Mouse (Mus musculus) kidney, embryonic 16.5 days (tissue): ENCODE measurements around the gene Ppp1r3d. TPM values are rescaled to one million over a fixed set of nuclear protein-coding genes. Genes with fewer than 3 reads are reported as not detected.

Experiments used
- ATAC-seq: fragments of 200-750 bp; cut with Nextera tagmentation; 2 replicates; pipeline ENCODE4 v1.8.0; 2017; ENCODE audit warnings: moderate TSS enrichment; ENCODE audit not compliant: low FRiP score, low TSS enrichment
- H3K27ac ChIP-seq: fragments of 300-500 bp; sonication (generic); 2 replicates; pipeline ENCODE4 v1.5.1; 2014; ENCODE audit warnings: low read length
- H3K27me3 ChIP-seq: fragments of 300-500 bp; sonication (generic); 2 replicates; pipeline ENCODE4 v1.6.1; 2014; ENCODE audit warnings: low read length, control low read depth, mixed read lengths; ENCODE audit not compliant: insufficient read depth
- H3K36me3 ChIP-seq: fragments of 300-500 bp; sonication (generic); 2 replicates; pipeline ENCODE4 v1.6.1; 2014; ENCODE audit warnings: low read length, control low read depth, mixed read lengths; ENCODE audit not compliant: insufficient read depth
- H3K4me1 ChIP-seq: fragments of 300-500 bp; sonication (generic); 2 replicates; pipeline ENCODE4 v1.6.1; 2014; ENCODE audit warnings: low read length, control low read depth, mixed read lengths; ENCODE audit not compliant: insufficient read depth
- H3K4me2 ChIP-seq: fragments of 300-500 bp; sonication (generic); replicated peaks from 2 replicates; pipeline ENCODE4 v1.6.1; 2014; ENCODE audit warnings: low read depth, low read length
- H3K4me3 ChIP-seq: fragments of 300-500 bp; sonication (generic); 2 replicates; pipeline ENCODE4 v1.5.1; 2014; ENCODE audit warnings: mild to moderate bottlenecking, low read length
- H3K9ac ChIP-seq: fragments of 300-500 bp; sonication (generic); replicated peaks from 2 replicates; pipeline ENCODE4 v1.6.1; 2014; ENCODE audit warnings: low read length
- H3K9me3 ChIP-seq: fragments of 300-500 bp; sonication (generic); 2 replicates; pipeline ENCODE4 v1.6.1; 2016; ENCODE audit warnings: low read length, control low read depth
- WGBS: fragments of 180-500 bp; shearing (Covaris S2); extraction: QIAGEN DNeasy Blood & Tissue Kit; methylation state at CpG from one replicate; pipeline ENCODE4 v1.1.7; 2014; 5-methylcytosine and 5-hydroxymethylcytosine counted together
- polyA plus RNA-seq: library from polyadenylated mRNA; unstranded; fragments of >200 nt; fragmentation: Nextera tagmentation; extraction: Ambion mirVana; gene quantifications from 2 replicates; pipeline ENCODE4 v1.2.1, GENCODE M21; 2015

Gene Ppp1r3d
- polyA plus RNA-seq, 1 experiment from 2014 or later, result 2.9 TPM

GRCm38 (mm10) chr2:178407053-178407815 is 7.0 kb downstream of the Ppp1r3d start, which contains the start of gene Sycp2:
Sycp2 (minus strand) TSS chr2:178407685.
- Histone ChIP-seq H3K27ac (no peak within 1 kb of the TSS), H3K9me3 (peaks cover 6% of the 10 kb centered on the region; the same call in 1 of the 2 replicates), H3K36me3 (no peaks in the 10 kb centered on the region), H3K4me3 (no peak within 1 kb of the TSS), H3K9ac (no peak within 1 kb of the TSS), H3K4me1 (no peaks in the 10 kb centered on the region), H3K4me2 (no peak within 1 kb of the TSS), H3K27me3 (no peaks in the 10 kb centered on the region)
- peak; percentile 75 for ATAC-seq
- WGBS, result 85% methylated on average over 52 of the region's 52 CpGs

Other genes starting within 250 kb of the Ppp1r3d start
- 0.04 TPM in 1 of 2 replicates, not detected in the other for gene Sycp2, start 6.8 kb downstream of the Ppp1r3d start, polyA plus RNA-seq
- 5.3 and 5.6 TPM in 2 replicates for gene Fam217b, start 52 bp upstream of the Ppp1r3d start, polyA plus RNA-seq
- gene Cdh26, start 16.1 kb upstream of the Ppp1r3d start, polyA plus RNA-seq, result 0.52 and 0.68 TPM in 2 replicates